Mouse (Mus musculus) bone marrow, adult 2 months (tissue): ENCODE results near the gene Zfp280c.

Experiments used
- CTCF ChIP-seq: fragments of 200-500 bp; IDR thresholded peaks from 2 replicates; pipeline ENCODE4 v1.5.1; 2011; ENCODE audit warnings: low read length, control low read depth; ENCODE audit not compliant: control insufficient read depth, insufficient read depth
- POLR2A ChIP-seq: fragments of 200-500 bp; IDR thresholded peaks from 2 replicates; pipeline ENCODE4 v1.6.1; 2011; ENCODE audit warnings: low read depth, mild to moderate bottlenecking, control low read depth, low read length, borderline replicate concordance; ENCODE audit not compliant: control insufficient read depth

GRCm38 (mm10) chrX:48518808-48519548, 75.3 kb downstream of the Zfp280c start, which contains the start of gene Rab33a:
- no peak for TF ChIP-seq CTCF
- no peak for TF ChIP-seq POLR2A
